Mouse (Mus musculus): ENCODE data around the gene Ccl20.

Ccl20 gene

GRCm38 (mm10) chr1:83138721-83139120 lies 22.2 kb downstream of the Ccl20 start:
- no peak for DNase-seq (ENCODE audit: low spot score in 2 of 2)

DNA sequence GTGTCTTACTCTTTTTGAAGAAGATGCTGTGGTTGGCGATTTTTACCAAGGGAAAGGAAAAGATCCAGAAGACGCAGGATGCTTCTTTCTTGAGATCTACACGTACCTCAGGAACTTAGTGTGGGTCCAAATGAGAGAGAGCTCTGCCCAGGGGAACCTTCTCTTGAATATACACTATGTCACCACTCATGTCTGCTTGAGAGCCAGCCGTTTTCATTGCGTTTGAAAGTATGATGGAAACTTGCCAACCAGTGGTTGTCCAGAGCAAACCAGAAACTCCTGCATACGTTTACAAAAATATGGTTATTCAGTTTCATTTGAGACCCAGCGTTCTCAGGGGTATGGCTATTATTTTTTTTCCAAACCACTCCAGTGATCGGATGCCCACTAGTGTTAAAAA lies 24.9 kb downstream of the Ccl20 start:
- DNase-seq (ENCODE audit: low spot score in 2 of 2): no peak

GRCm38 (mm10) chr1:83142055-83142454 lies 25.5 kb downstream of the Ccl20 start:
- DNase-seq (ENCODE audit: low spot score in 2 of 2): no peak

DNA sequence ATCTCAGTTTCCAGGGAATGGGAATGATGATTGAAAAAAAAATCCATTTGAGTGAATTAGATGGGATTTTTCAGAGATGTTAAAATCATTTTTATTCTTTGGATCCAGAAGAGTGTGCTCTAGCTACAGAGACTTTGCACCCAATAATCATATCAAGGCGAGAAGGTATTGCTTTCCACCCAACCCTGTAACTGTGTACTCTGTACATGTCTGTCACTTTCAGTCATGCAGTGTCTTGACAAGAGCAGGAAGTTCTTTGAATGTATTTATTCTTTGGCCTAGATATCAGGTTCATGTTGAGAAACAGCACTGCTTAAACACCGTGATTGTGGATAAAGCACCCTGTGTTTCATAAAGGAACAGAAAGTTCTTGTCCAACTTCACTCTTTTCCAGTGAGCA lies 30.0 kb downstream of the Ccl20 start:
- no peak for DNase-seq (ENCODE audit: low spot score in 2 of 2)

GRCm38 (mm10) chr1:83150227-83150626 lies 33.7 kb downstream of the Ccl20 start:
- no peak for DNase-seq (ENCODE audit: low spot score in 2 of 2)

GRCm38 (mm10) chr1:83152961-83153360 lies 36.4 kb downstream of the Ccl20 start:
- DNase-seq (ENCODE audit: low spot score in 2 of 2): no peak

DNA sequence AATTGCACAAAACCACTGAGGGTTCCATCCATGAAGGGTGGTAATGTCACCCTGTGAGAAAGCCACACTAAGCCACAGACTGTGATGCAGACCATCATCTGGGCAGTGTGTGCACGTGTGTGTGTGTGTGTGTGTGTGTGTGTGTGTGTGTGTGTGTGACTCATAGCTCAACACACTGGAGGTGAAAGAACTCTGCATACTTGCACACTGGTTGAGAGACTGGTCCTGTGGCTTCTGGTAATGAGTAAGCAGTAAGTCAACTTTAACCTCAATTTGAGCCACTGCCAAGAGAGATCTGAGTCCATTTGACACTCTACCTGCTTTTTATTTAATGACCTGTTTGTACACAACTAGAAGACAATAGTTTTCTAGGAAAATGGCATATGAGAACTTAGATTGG lies 40.3 kb downstream of the Ccl20 start:
- DNase-seq (ENCODE audit: low spot score in 2 of 2): no peak

- DNase-seq (ENCODE audit: low spot score in 2 of 2): no peak
These were observed 43.0 kb downstream of the Ccl20 start, which contains the start of gene Daw1 for GRCm38 (mm10) chr1:83159603-83160002. Daw1 (plus strand) TSS chr1:83159752.

GRCm38 (mm10) chr1:83161658-83162057 lies 45.1 kb downstream of the Ccl20 start:
- no peak for DNase-seq (ENCODE audit: low spot score in 2 of 2)

- DNase-seq (ENCODE audit: low spot score in 2 of 2): no peak
These were observed 47.5 kb downstream of the Ccl20 start for GRCm38 (mm10) chr1:83164027-83164426.
